Mouse (Mus musculus): ENCODE data around the gene E2f6. TPM values are rescaled to one million over a fixed set of nuclear protein-coding genes. Genes with fewer than 3 reads are reported as not detected.

Gene E2f6
- polyA plus RNA-seq, 1 experiment = 40.1 TPM

DNA sequence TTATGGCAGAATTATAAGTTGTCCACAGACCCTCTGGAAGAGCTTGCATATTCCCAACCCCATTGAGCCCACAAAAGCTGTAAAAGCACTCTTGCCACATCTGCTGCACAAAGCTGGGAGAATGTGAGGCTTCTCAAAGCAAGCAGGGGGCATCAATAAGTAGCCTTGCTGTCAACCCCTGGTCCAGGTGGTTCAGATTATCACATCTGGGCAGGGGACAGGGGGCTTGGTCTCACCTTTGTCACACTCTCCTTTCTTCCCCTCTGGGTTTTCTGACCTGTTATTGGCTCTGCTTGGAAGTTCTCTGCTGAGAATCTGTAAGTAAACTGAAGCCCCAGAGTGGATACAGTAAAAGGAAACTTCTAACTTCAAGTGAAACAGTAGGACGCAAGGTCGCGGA lies 11.9 kb upstream of the E2f6 start:
- Histone ChIP-seq H3K4me3 (ENCODE audit: insufficient read depth, low read length) (no peak overlapping the region), H3K27ac (ENCODE audit: insufficient read depth, low read length) (no peak overlapping the region), H3K4me1 (ENCODE audit: control insufficient read depth, insufficient read depth, low read length) (peaks cover 2% of the 10 kb centered on the region; the same call in 1 of the 2 replicates)
- no peak for TF ChIP-seq CTCF (IDR thresholded peaks at IDR 0.05; ENCODE audit: extremely low read depth, insufficient read depth, low read length)
- TF ChIP-seq POLR2A (IDR thresholded peaks at IDR 0.05; ENCODE audit: extremely low read depth, insufficient read depth, low read length) = no peak

GRCm38 (mm10) chr12:16799928-16800258 lies 10.9 kb upstream of the E2f6 start:
- H3K4me3 ChIP-seq (ENCODE audit: insufficient read depth, low read length) = no peak overlapping the region; the same call in 1 of the 2 replicates
- no peak overlapping the region for H3K27ac ChIP-seq (ENCODE audit: insufficient read depth, low read length)
- no peak for TF ChIP-seq POLR2A (IDR thresholded peaks at IDR 0.05; ENCODE audit: extremely low read depth, insufficient read depth, low read length)
- TF ChIP-seq CTCF (IDR thresholded peaks at IDR 0.05; ENCODE audit: extremely low read depth, insufficient read depth, low read length) = no peak
- peaks cover 2% of the 10 kb centered on the region; the same call in 1 of the 2 replicates for H3K4me1 ChIP-seq (ENCODE audit: control insufficient read depth, insufficient read depth, low read length)

DNA sequence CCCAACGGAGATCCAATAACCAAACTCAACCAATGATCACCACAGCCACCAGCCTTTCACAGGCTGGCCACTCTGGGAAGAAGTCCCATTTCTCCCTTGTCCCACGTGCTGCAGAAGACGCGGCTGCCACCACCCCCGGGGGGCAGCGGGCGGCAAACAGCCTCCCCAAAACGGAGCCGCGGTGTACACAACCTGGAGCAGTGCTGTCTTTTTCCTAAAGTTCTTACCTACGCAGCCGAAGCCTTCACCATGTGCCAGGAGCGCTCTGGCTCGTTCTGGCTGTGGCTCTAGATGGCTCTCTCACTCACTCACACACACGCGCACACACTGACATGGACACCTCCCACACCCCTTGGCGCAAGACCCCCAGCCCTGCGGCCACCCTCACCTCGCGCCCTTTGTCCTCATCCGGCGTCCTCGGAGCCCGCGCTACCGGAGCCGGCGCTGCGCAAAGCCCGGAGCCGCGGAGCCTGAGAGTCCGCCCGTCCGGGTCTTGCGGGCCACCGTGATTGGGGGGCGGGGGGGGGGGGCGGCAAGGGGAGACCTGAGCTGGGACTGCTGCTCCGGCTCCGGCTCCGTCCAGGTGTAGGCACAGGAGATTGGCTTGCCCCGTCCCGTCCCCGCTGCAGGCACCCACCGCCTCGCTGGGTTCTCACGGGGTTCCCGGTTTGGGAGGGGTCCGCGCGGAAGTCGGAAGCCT lies 10.4 kb upstream of the E2f6 start, which contains the start of gene Greb1:
Gene Greb1 (minus strand): TSS at position 628 of the 700 bp plus-strand sequence.
- Histone ChIP-seq H3K27ac (ENCODE audit: insufficient read depth, low read length) (no peak within 1 kb of the TSS), H3K4me1 (ENCODE audit: control insufficient read depth, insufficient read depth, low read length) (peaks cover 2% of the 10 kb centered on the region; the same call in 1 of the 2 replicates), H3K4me3 (ENCODE audit: insufficient read depth, low read length) (peak within 1 kb of the TSS; percentile 40)
- TF ChIP-seq POLR2A (IDR thresholded peaks at IDR 0.05; ENCODE audit: extremely low read depth, insufficient read depth, low read length) = no peak
- TF ChIP-seq CTCF (IDR thresholded peaks at IDR 0.05; ENCODE audit: extremely low read depth, insufficient read depth, low read length) = no peak

GRCm38 (mm10) chr12:16800959-16801315 lies 9.8 kb upstream of the E2f6 start:
- Histone ChIP-seq H3K4me3 (ENCODE audit: insufficient read depth, low read length) (no peak overlapping the region; the same call in 1 of the 2 replicates), H3K27ac (ENCODE audit: insufficient read depth, low read length) (no peak overlapping the region), H3K4me1 (ENCODE audit: control insufficient read depth, insufficient read depth, low read length) (peaks cover 2% of the 10 kb centered on the region; the same call in 1 of the 2 replicates)
- TF ChIP-seq CTCF (IDR thresholded peaks at IDR 0.05; ENCODE audit: extremely low read depth, insufficient read depth, low read length) (no peak), POLR2A (IDR thresholded peaks at IDR 0.05; ENCODE audit: extremely low read depth, insufficient read depth, low read length) (no peak)

DNA sequence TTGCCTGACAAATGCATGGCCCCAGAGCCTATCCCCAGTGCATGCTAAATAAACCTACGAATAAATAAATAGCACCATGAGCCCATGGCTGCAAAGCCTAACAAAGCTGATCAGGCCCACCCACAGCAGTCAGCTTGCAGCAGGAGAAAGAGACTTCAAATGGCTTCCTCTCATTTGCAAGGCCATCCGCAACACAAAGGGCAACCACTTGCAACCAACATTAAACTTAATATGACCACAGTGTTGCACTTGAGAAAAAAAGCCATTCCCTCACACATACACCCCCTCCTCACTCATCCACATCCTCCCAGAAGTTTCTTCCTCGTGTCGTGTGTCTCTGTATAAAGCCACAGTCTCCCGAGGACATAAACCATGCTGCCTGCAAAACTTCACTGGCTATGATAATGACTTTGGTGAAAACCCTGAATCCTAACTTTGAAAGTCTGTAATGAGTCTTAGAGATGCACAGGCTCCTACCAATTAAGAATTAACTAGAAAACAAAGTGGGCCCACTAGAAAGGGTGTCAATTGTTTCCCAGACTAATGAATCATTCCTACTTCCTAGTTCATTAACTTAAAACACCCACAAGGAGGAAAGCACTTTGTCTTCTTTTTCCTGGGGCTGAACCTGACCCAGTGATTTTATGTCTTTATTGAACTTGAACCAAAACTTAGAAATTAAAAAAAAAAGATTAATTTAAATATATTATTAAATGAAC lies 7.4 kb upstream of the E2f6 start:
- Histone ChIP-seq H3K4me3 (ENCODE audit: insufficient read depth, low read length) (no peak overlapping the region), H3K27ac (ENCODE audit: insufficient read depth, low read length) (no peak overlapping the region), H3K4me1 (ENCODE audit: control insufficient read depth, insufficient read depth, low read length) (peaks cover 2% of the 10 kb centered on the region; the same call in 1 of the 2 replicates)
- no peak for TF ChIP-seq CTCF (IDR thresholded peaks at IDR 0.05; ENCODE audit: extremely low read depth, insufficient read depth, low read length)

DNA sequence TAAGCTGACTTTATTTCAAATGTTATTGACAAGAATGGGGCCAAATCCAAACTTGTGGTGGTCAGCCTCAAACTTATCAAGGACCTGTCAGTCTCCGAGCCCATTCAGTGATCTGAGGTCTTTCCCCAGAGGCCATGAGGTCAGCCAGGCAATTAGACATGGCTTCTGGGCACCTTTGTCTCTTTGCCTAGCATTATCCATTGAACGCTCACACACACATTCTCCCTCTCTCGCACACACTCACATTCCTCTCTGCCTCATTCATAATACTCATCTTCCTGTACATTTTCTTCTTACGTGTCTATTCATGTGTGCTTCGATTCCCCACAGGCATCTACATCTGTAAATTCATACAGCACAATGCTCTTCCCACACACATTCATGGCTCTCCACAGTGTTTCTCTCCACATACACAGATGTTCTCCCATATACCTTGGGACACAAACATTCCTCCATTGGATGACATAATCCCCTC lies 6.8 kb upstream of the E2f6 start:
- TF ChIP-seq CTCF (IDR thresholded peaks at IDR 0.05; ENCODE audit: extremely low read depth, insufficient read depth, low read length) (no peak), POLR2A (IDR thresholded peaks at IDR 0.05; ENCODE audit: extremely low read depth, insufficient read depth, low read length) (no peak)

DNA sequence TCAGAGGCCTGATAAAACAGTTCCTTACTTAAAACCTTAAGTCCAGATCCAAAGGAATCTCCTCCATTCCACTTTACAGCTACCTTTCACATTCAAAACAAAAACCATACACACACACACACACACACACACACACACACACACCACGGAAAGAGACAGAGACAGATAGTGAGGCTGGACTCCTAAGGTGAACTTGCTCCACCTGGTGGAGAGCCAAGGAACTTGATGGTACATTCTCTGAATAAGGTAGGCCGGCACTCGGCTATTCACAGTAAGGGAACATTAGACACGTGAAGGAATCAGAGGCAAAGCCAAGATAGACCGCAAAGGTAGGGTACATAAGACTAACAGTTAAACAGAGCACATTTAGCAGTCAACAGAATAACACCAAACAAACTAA lies 5.3 kb upstream of the E2f6 start:
- no peak overlapping the region for H3K4me3 ChIP-seq (ENCODE audit: insufficient read depth, low read length)
- peaks cover 1% of the 10 kb centered on the region; the same call in 1 of the 2 replicates for H3K4me1 ChIP-seq (ENCODE audit: control insufficient read depth, insufficient read depth, low read length)
- no peak overlapping the region for H3K27ac ChIP-seq (ENCODE audit: insufficient read depth, low read length)
- TF ChIP-seq POLR2A (IDR thresholded peaks at IDR 0.05; ENCODE audit: extremely low read depth, insufficient read depth, low read length) = no peak
- TF ChIP-seq CTCF (IDR thresholded peaks at IDR 0.05; ENCODE audit: extremely low read depth, insufficient read depth, low read length) = peak; percentile 85

More for the DNA sequence above, 6.8 kb upstream of the E2f6 start:
- Histone ChIP-seq H3K4me3 (ENCODE audit: insufficient read depth, low read length) (no peak overlapping the region), H3K4me1 (ENCODE audit: control insufficient read depth, insufficient read depth, low read length) (peaks cover 2% of the 10 kb centered on the region; the same call in 1 of the 2 replicates), H3K27ac (ENCODE audit: insufficient read depth, low read length) (no peak overlapping the region)

DNA sequence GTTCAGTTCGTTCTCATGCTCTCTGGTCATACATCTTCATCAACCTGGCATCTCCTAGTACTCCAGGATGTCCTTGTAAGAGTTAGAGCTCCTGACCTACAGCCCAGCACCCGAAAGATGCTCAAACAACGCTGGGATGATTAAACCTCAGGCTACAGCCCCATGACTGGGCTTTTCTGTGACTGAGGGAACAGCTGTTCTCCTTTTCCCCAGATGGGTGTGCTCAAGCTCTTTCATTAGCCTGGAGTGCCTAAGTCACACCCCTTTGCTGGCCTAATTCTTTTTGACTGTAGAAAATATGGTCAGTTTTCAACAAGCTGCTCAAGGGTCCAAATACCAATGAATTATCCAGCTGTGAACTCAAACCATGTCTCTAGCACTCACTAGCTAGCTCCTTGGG lies 2.7 kb upstream of the E2f6 start:
- no peak for TF ChIP-seq POLR2A (IDR thresholded peaks at IDR 0.05; ENCODE audit: extremely low read depth, insufficient read depth, low read length)
- TF ChIP-seq CTCF (IDR thresholded peaks at IDR 0.05; ENCODE audit: extremely low read depth, insufficient read depth, low read length) = peak; percentile 70
- H3K27ac ChIP-seq (ENCODE audit: insufficient read depth, low read length) = no peak overlapping the region
- H3K4me1 ChIP-seq (ENCODE audit: control insufficient read depth, insufficient read depth, low read length) = peaks cover 3% of the 10 kb centered on the region; the same call in 1 of the 2 replicates

DNA sequence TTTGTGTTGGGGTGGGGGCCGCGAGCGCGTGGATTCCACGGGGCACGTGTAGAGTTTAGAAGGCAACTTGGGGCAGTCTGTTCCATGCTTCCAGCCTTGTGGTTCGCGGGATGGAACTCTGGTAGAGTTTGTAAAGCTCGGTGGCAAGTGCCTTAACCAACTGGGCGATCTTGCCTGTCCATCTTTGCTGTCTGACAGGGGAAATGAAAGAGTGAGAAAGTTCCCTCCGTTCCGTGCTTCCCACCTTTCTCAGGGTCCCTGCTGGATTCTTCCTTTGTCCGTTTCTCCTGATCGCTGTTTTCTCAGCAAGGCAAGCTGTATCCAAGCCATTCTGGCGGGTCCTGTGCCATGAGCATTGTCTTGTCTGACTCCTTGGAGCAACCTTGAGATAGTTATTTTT lies 714 bp downstream of the E2f6 start:
- H3K4me3 ChIP-seq (ENCODE audit: insufficient read depth, low read length) = peak overlapping the region; percentile 85
- no peak overlapping the region for H3K27ac ChIP-seq (ENCODE audit: insufficient read depth, low read length)
- TF ChIP-seq POLR2A (IDR thresholded peaks at IDR 0.05; ENCODE audit: extremely low read depth, insufficient read depth, low read length) = no peak
- TF ChIP-seq CTCF (IDR thresholded peaks at IDR 0.05; ENCODE audit: extremely low read depth, insufficient read depth, low read length) = no peak
- H3K4me1 ChIP-seq (ENCODE audit: control insufficient read depth, insufficient read depth, low read length) = peaks cover 3% of the 10 kb centered on the region; the same call in 1 of the 2 replicates

More for the DNA sequence above, 2.7 kb upstream of the E2f6 start:
- no peak overlapping the region for H3K4me3 ChIP-seq (ENCODE audit: insufficient read depth, low read length)

All from cortical plate, adult 2 months (tissue).